Mouse (Mus musculus): ENCODE results near the gene Gm15446.
A peak's percentile ranks its signal among the peaks of the same experiment; 100 is the strongest.
"Not testable (repeated sequence)": the region's sequence is repeated elsewhere in the genome, so short reads cannot be mapped to it uniquely, and the experiment has no call there.

Gm15446 gene

GRCm38 (mm10) chr5:109923261-109924071 is at the start of gene Gm15446:
Gm15446 (plus strand) TSS chr5:109923400.
- DNase-seq = peak; percentile 86

- not testable (repeated sequence) for DNase-seq
Measured at GRCm38 (mm10) chr5:109924129-109924528, 929 bp downstream of the Gm15446 start.

GRCm38 (mm10) chr5:109924936-109925335 is 1.7 kb downstream of the Gm15446 start:
- DNase-seq = no peak

- DNase-seq = no peak
Measured at GRCm38 (mm10) chr5:109950281-109950680, 27.1 kb downstream of the Gm15446 start.

- DNase-seq = not testable (repeated sequence)
Measured at GRCm38 (mm10) chr5:109980743-109981142, 57.5 kb downstream of the Gm15446 start.
